Mouse (Mus musculus): Measurements from ENCODE around the gene Cryba1.

Gene Cryba1

DNA sequence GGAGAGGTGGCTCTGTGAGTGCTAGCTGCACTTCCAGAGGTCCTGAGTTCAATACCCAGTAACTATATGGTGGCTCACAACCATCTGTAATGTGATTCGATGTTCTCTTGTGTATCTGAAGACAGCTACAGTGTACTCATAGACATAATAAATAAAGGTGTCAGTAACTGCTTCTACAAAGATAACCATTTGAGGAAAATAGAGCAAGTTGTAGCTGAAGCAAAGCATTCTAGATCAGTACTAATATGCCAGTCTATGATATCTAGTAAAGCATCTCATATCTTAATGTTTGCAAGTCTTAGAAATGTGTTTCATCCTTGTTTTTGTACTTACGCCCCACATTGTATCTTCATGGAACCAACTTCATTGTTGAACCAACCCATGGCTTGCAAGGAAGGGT is 6.0 kb downstream of the Cryba1 start:
- no peak for DNase-seq (ENCODE audit: extremely low spot score)

DNA sequence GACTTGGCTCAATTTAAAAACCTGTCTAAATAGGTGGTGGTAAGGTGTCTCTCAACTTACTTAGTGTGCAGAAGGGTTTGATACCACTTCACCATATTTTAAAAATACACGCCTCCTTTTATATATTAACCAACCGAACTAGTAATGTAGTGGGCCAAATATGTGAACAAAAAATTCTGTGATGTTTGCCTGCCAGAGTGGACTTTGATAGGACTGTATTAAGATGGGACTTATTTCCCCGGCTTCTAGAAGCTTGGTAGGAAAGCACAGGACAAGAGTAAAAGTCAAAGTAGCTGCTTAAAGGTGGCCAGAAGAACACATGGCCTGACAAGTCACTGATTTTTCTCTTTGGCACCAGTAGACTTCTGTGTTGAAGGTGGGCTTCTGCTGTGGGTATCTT is 11.3 kb downstream of the Cryba1 start:
- DNase-seq (ENCODE audit: extremely low spot score) = no peak

DNA sequence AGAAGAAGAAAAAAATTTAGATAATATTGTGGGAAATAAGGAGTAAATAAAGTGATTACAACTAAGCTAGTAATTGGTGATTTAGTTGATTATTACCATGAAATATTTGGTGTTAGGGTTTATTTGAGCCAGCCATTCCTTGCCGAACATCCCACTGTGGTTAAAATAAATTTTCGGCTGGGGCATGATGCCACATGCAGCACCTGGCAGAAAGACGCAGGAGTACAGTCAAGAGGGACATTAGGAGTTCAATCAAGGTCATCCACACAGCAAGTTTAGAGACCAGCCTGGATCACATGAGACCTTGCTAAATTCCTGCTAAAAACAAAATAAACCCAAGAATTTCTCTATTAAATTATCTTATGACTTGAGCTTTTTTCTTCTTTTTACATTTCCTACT is 16.0 kb downstream of the Cryba1 start:
- no peak for DNase-seq (ENCODE audit: extremely low spot score)

DNA sequence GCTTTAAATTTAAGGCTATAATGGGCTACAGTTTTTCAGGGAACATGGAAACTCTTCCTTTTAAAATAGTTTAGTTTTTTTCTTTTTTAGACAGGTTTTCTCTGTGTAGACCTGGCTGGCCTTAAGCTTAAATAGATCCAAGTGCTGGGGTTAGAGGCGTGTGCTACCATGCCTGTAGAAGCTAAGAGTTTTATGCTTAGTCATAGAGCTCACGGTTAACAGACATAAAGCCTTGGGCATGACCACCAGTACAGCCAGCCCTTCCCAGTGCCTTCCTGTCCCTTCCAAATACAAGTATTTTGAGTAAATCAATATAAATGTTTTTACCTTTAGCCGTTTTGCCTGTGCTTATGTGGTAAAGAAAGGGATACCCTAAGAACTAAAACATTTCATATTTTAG is 19.2 kb downstream of the Cryba1 start:
- DNase-seq (ENCODE audit: extremely low spot score) = no peak

DNA sequence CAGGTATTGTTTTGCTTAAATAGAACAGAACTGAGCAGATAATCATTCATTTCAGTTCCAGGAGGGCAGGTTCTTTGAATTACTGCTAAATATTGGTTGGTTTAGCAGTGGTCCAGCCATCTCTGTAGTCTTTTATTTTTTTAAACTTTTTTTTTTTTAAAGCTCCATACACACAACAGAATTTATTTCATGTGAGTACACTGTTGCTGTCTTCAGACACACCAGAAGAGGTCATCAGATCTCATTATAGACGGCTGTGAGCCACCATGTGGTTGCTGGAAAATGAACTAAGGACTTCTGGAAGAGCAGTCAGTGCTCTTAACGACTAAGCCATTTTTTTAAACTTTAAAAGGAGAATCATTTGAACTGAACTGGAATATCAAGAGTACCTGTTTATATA is 27.9 kb downstream of the Cryba1 start:
- no peak for DNase-seq (ENCODE audit: extremely low spot score)

DNA sequence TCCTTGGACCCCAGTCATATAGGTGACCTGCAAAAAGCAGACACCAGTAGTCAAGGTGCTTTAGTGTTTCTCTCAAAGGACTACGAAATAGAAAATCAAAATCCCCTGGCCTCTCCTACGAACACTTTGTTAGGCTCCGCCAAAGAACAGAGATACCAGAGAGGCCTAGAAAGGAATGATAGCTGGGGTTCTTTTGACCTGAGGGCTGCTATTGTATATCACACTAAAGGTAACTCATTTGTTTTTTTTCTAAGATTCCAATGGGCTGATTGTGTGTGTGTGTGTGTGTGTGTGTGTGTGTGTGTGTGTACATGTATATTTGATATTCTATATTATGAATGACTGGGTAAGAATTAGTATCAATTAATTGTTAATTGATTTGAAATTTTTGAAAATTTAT is 32.1 kb downstream of the Cryba1 start:
- DNase-seq (ENCODE audit: extremely low spot score) = no peak

DNA sequence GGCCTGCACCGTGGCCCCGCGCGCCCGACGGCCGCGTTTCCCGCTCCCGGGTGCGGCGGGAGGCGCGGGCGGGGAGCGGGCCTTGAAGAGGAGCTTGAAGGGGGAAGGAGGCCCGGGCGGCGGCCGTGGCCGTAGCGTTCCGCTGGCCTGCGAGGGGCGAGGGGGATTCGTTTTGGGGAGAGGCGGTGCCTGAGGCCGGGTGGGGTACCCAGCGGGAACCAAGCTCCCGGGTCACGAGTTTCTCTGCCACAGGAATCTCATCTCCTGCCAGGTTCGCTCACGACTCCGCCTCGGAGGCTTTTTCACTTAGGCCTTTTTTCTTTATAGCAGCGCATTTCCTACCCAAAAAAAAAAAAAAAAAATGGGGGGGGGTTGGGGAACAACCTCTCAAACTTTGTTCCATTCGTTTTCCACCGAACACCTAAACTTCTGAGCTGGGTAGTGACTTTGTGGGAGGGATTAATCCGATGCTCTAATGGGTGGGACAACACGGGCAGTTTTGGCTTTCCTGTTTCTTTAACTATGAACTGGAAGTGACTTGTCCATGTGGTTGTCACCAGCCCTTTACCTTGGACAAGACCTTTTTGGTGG is 37.4 kb downstream of the Cryba1 start:
- DNase-seq (ENCODE audit: extremely low spot score) = peak; percentile 66

DNA sequence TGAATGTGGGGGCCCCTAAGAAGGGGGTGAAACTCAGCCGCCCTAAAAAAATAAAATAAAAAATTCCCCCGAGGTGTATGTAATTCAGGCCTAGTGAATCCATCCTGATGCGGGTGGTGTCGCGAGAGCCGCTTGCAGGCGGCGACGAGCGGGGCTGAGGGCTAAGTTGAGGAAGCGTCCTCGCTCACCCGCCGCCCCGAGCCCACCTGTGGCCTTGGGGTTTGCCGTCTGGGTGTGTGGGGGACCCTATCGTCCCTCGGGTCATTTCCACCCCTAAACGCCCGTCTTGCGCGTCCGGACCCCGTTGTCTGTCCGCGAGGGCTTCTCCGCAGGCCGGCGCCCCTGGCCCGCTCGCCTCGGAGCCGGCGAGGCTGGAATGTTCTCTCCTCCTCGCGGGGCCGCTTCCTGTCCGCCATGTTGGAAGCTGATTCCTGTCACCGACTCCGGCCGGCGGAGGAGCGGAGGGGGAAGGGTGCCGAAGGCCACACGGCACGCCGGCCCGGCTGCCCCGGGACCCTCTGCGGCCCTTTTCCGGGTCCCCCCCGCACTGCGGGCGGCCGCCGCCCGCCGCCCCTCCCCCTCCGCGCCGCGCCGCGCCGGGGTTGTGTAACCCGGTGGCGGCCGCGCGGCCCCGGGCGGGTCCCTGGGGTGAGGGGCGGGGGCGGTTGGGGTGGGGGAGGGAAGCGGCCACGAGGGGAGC is 38.1 kb downstream of the Cryba1 start:
- peak; percentile 83 for DNase-seq (ENCODE audit: extremely low spot score)

DNA sequence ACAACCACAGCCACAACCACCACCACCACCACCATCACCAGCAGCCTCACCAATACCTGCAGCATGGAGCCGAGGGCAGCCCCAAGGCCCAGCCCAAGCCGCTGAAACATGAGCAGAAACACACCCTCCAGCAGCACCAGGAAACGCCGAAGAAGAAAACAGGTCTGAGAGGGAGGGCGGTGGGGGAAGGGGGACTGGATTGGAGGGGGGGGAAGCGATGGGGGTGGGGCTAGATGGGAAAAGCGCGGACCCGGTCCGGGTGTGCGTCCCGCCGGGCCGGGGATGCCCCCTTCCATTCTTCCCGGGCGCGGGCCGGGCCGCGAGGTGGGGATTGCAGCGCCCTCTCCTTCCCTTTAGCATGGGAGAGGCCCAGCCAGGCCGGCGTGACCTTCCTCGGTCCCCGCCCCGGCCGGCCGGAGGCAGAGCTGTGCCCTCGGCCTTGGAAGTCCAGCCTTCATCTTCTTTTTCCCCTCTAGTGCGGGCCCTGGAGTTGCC is 38.7 kb downstream of the Cryba1 start:
- DNase-seq (ENCODE audit: extremely low spot score) = no peak

DNA sequence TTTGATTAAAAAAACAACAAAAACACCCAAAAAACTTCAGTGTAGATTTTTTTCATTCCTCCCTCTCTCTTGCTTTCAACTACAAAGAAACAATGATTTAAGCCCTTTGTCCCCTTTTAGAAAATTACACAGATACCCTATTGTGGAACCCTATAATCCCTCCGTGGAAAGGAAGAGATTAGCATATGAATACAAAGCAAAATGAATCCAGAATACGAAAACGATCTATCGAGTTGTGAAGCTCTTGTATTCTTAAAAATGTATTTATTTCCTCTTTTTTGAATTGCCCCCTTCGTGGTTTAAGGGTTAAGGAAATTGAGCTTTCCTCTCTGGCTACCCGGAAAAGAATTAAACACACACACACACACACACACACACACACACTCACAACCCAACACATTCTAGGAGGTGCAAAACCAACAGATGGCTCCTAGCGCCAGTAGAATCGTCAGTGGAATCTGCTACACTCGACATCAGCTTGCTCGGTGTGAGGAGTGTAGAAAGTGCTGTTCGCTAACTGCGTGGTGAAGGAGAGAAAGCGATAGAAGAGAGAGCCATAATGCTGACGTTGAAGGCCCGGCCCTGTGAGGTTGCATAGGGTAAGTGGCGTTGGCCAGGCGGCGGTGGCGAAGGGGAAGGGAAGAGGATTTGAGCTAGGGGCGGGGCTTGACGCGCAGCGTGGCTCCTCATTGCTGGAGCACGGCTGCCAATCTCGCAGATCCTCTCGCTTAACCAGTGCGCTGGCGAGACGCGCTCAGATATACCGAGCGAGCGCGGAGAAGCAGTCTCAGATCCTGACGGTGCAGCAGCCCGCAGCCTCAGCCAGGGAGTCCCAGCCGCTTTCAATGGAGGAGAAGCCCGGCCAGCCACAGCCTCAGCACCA is 39.5 kb downstream of the Cryba1 start, which contains the start of gene Nufip2:
TSS of gene Nufip2 (plus strand) at position 773 of the 883 bp plus-strand sequence.
- peak; percentile 98 for DNase-seq (ENCODE audit: extremely low spot score)

DNA sequence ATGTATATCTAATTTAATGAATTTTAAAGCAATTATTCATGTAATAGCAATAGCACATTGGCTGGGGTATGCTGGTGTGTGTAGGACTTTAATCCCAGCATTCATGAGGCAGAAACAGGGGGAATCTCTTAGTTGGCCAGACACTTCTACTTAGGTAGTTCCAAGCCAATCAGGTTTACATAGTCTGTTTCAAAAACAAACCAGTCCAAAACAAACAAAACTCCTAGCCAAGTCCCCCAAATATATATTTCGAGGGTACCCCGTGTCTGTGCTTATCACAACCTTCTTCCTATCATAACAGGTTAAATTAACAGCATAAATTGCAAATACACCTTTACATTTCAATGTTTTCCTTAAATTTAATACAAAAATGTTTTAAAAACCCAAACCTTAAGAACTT is 40.2 kb downstream of the Cryba1 start:
- no peak for DNase-seq (ENCODE audit: extremely low spot score)

DNA sequence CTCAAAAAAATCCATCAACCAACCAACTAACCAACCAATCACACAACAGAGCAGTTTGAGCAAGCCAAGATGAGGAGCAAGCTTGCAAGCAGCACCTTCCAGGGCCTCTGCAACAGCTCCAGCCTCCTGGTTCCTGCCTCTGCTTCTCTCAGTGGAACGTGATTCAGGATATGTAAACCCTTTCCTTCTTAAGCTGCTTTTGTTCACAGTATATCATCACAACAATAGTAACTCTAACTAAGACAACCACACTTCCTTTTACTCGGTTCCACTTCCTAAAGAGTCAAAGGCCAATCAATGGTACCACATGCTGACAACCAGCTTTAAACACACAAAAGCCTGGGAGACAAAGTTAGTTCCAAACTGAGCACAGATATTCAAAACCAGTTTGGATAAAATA is 45.1 kb downstream of the Cryba1 start:
- peak; percentile 9 for DNase-seq (ENCODE audit: extremely low spot score)

DNA sequence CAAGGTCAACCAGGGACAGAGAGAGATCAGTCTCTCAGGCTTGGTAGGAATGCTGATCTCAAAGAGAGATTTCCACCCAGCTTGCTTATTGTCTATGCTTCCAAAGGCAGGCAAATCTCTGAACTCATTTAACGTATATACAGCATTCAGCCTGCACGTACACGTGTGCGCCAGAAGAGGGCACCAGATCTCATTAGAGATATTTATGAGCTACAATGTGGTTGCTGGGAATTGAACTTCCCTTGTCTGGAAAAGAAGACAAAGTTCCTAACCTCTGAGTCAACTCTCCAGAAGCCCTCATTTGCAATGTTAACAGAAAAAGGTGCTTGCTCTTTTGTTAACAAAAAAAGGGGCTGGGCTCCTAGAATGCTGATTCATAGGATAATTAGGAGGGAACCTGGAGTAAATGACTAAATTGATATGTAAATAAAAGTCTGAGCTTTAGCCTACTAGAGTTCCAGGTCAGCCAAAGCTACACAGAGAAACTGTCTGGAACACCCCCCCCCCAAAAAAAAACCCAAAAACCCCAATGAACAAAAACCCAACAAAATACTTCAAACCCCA is 51.6 kb downstream of the Cryba1 start:
- DNase-seq (ENCODE audit: extremely low spot score) = no peak

DNA sequence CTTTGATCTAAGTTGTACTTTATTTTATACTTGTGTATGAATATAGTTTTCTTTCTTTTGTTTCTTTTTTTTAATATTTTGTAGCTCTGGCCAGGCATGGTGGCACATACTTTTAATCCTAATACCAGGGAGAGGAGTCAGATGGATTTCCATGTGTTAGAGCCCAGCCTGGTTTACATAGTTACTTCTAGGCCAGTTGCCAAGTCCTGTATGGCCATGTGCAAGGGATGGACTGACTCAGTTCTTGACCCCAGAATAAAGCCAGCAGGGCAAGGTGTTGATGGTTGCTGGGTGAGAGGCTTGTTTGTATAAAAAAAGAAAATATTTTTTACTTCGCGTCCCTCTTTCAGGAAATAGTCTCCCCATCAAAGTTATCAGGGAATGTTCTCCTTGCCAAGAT is 52.3 kb downstream of the Cryba1 start:
- no peak for DNase-seq (ENCODE audit: extremely low spot score)
